Mouse (Mus musculus): ENCODE measurements around the gene App.

DNA sequence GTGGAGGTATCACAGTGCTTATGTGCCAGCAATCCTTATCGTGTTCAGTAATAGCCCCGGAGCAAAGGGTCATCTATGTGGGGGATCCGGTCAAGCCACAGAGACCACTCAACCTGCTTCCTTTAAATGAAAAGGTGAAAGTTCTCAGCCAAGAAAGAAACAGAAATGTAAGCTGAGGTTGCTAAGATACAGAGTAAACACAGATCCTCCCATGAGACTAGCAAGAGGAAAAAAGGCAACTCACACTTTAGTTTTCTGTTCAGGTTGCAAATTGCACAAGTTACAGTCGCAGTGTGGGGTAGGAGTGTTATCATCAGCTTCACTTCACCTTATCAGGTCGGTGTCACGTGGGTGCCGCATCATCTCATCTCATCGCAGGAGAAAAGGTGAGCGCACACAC lies 41.6 kb upstream of the App start:
- TF ChIP-seq USF1 (IDR thresholded peaks at IDR 0.05; ENCODE audit: low read depth) (no peak), MAX (IDR thresholded peaks at IDR 0.05) (no peak), CTCF (IDR thresholded peaks at IDR 0.05; ENCODE audit: control insufficient read depth, insufficient read depth, insufficient read length) (no peak), MYOD1 (IDR thresholded peaks at IDR 0.05; ENCODE audit: control insufficient read depth, insufficient read length, low read depth) (no peak), CEBPB (IDR thresholded peaks at IDR 0.05; ENCODE audit: low read depth) (no peak), MYOG (IDR thresholded peaks at IDR 0.05; ENCODE audit: control insufficient read depth, extremely low read depth, insufficient read length) (no peak), FOSL1 (IDR thresholded peaks at IDR 0.05; ENCODE audit: insufficient read depth, low read length, poor library complexity, severe bottlenecking) (no peak)

All from C2C12 (cell line).